Mouse (Mus musculus): ENCODE measurements at regions not wholly inside any gene's neighbourhood (a gene's known extent, or its start where the extent isn't known, plus 50 kb on each side); places are given as distances from the start of the nearest gene placed in this dataset.

GRCm38 (mm10) chr2:94849097-94849496 is 411.2 kb upstream of the Api5 start:
- peak; percentile 36 for DNase-seq (ENCODE audit: low spot score)

- no peak for DNase-seq (ENCODE audit: low spot score)
These were observed 408.5 kb upstream of the Api5 start for GRCm38 (mm10) chr2:94846394-94846793.

All from urinary bladder, postnatal 14 days (tissue).